Mouse (Mus musculus) hindbrain, embryonic 13.5 days (tissue): ENCODE measurements around the gene Gm28635. TPM values are rescaled to one million over a fixed set of nuclear protein-coding genes. Genes with fewer than 3 reads are reported as not detected.

ENCODE experiments used
- ATAC-seq: fragments of 200-750 bp; cut with Nextera tagmentation; 2 replicates; pipeline ENCODE4 v1.8.0; 2017; ENCODE audit warnings: moderate TSS enrichment; ENCODE audit not compliant: low FRiP score
- H3K27ac ChIP-seq: fragments of 300-500 bp; sonication (generic); 2 replicates; pipeline ENCODE4 v1.5.1; 2015; ENCODE audit warnings: inconsistent platforms, mild to moderate bottlenecking, moderate library complexity
- H3K27me3 ChIP-seq: fragments of 300-500 bp; sonication (generic); 2 replicates; pipeline ENCODE4 v1.6.1; 2015; ENCODE audit warnings: mild to moderate bottlenecking, inconsistent platforms
- H3K36me3 ChIP-seq: fragments of 300-500 bp; sonication (generic); 2 replicates; pipeline ENCODE4 v1.6.1; 2015; ENCODE audit warnings: mild to moderate bottlenecking, inconsistent platforms
- H3K4me1 ChIP-seq: fragments of 300-500 bp; sonication (generic); replicated peaks from 2 replicates; pipeline ENCODE4 v1.6.1; 2015; ENCODE audit warnings: inconsistent platforms
- H3K4me2 ChIP-seq: fragments of 300-500 bp; sonication (generic); 2 replicates; pipeline ENCODE4 v1.6.1; 2015; ENCODE audit warnings: inconsistent platforms, mild to moderate bottlenecking, moderate library complexity
- H3K4me3 ChIP-seq: fragments of 300-500 bp; sonication (generic); 2 replicates; pipeline ENCODE4 v1.5.1; 2015; ENCODE audit warnings: mild to moderate bottlenecking, inconsistent platforms
- H3K9ac ChIP-seq: fragments of 300-500 bp; sonication (generic); 2 replicates; pipeline ENCODE4 v1.6.1; 2015; ENCODE audit warnings: mild to moderate bottlenecking, inconsistent platforms
- H3K9me3 ChIP-seq: fragments of 300-500 bp; sonication (generic); 2 replicates; pipeline ENCODE4 v1.6.1; 2016; ENCODE audit warnings: inconsistent platforms
- WGBS: fragments of 180-500 bp; shearing (Covaris S2); methylation state at CpG from one replicate; pipeline ENCODE4 v1.1.7; 2015; 5-methylcytosine and 5-hydroxymethylcytosine counted together
- polyA plus RNA-seq: library from polyadenylated mRNA; unstranded; fragments of >200 nt; fragmentation: Nextera tagmentation; extraction: Ambion mirVana; gene quantifications from 2 replicates; pipeline ENCODE4 v1.2.1, GENCODE M21; 2015

Gm28635 gene
- polyA plus RNA-seq, 1 experiment from 2014 or later: not detected

DNA sequence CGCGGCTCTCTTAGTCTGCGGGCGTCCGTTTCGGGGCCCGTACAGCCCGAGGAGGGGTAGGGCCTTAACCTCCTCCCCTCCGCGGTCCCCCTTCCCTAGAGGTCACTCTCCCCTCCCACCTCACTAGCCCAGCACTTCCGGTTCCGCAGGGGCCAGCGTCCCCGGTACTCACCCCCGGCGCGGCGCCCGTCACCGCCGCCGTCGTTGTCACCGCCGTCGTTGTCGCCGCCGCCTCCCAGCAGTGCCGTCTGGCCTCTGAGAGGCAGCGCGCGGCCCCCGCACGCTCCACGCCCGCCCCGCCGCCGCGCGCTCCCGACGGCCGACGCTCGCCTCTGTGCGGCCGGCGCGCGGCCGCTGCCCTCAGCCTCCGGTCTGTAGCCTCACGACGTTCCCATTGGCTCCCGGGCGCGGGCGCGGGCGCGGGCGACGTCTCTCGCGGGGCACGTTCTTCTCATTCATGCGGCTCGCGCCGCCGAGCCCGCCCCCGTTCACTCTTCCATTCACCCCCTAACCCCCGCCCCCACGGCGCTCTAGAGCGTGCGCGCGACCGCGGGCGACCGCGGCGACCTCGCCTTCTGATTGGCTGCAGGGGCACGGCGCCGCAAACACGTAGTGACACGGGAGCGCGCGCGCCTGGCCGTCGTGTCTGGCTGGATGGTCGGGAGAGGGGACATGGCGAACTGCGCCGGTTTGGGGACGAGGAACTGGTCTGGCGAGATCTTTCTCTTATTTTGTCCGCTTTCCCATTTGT, 37.1 kb upstream of the Gm28635 start, which contains the start of gene Zdhhc5:
Gene Zdhhc5 (minus strand): TSS at position 370 of the 751 bp plus-strand sequence.
- Histone ChIP-seq H3K27me3 (no peaks in the 10 kb centered on the region), H3K9me3 (no peaks in the 10 kb centered on the region), H3K4me2 (peak within 1 kb of the TSS; percentile 79), H3K4me3 (peak within 1 kb of the TSS; percentile 95), H3K4me1 (peaks cover 27% of the 10 kb centered on the region), H3K36me3 (peaks cover 11% of the 10 kb centered on the region), H3K9ac (peak within 1 kb of the TSS; percentile 96), H3K27ac (peak within 1 kb of the TSS; percentile 93)
- ATAC-seq: peak; percentile 98
- under 1% methylated on average over 93 of the region's 107 CpGs for WGBS

GRCm38 (mm10) chr2:84714422-84714810, 36.6 kb upstream of the Gm28635 start:
- Histone ChIP-seq H3K4me3 (peak overlapping the region; percentile 95), H3K36me3 (peaks cover 15% of the 10 kb centered on the region), H3K4me2 (peak overlapping the region; percentile 74), H3K9ac (peak overlapping the region; percentile 96), H3K27me3 (no peaks in the 10 kb centered on the region), H3K9me3 (no peaks in the 10 kb centered on the region), H3K4me1 (peaks cover 31% of the 10 kb centered on the region), H3K27ac (peak overlapping the region; percentile 93)
- WGBS: under 1% methylated on average over 26 of the region's 26 CpGs
- ATAC-seq: no peak; the same call in 1 of the 2 replicates

DNA sequence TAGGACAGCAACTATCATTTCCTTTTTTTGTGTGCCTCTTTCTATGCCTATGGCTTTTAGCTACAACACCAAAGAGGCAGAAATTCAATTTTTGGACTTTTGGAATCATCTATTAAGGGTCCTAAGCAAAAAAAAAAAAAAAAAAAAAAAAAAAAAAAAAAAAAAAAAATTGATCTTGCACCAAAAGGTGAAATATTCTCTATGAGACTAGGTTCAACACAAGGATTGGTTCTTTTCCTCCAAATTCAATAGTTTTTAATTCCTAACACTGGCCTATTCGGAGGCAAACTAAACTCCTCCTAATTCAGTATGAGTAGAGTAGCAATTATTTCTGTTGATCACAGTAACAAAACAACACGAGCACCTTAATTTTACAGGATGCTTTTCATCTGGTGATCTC, 34.1 kb upstream of the Gm28635 start:
- H3K9me3 ChIP-seq: no peaks in the 10 kb centered on the region
- peaks cover 28% of the 10 kb centered on the region for H3K36me3 ChIP-seq
- no peak overlapping the region for H3K4me2 ChIP-seq
- H3K9ac ChIP-seq: no peak overlapping the region
- H3K4me1 ChIP-seq: peaks cover 52% of the 10 kb centered on the region
- H3K27ac ChIP-seq: no peak overlapping the region
- whole genome bisulfite sequencing: 96% methylated on average over 2 of the region's 2 CpGs
- ATAC-seq: no peak
- no peaks in the 10 kb centered on the region for H3K27me3 ChIP-seq
- no peak overlapping the region for H3K4me3 ChIP-seq

GRCm38 (mm10) chr2:84707523-84707922, 29.7 kb upstream of the Gm28635 start:
- no peak overlapping the region for H3K4me2 ChIP-seq
- no peak overlapping the region; the same call in 1 of the 2 replicates for H3K9ac ChIP-seq
- H3K27me3 ChIP-seq: no peaks in the 10 kb centered on the region
- 59% methylated on average over 1 of the region's 1 CpGs for WGBS
- H3K4me1 ChIP-seq: peaks cover 29% of the 10 kb centered on the region
- no peak overlapping the region for H3K4me3 ChIP-seq
- no peak overlapping the region for H3K27ac ChIP-seq
- H3K9me3 ChIP-seq: no peaks in the 10 kb centered on the region
- ATAC-seq: no peak
- peaks cover 51% of the 10 kb centered on the region for H3K36me3 ChIP-seq

DNA sequence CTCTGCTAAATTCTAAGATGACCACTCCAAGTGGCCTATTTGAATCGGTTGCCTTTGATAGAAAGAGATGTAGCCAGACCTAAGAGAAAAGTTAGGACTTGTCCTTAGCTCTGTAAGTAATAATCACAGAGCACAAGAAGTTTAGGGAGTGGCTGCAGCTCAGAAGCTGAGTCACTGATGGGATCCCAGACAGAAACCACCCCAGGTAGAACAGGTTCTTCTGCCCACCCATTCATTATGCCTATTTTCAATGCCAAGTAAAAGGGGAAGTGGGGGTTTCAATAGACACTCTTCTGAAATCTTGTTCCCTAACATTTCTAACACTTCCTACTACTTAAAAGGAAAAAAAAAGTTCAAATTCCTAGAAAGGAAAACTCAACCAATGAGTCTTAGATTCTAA, 27.5 kb upstream of the Gm28635 start:
- no peak overlapping the region for H3K4me2 ChIP-seq
- WGBS: 94% methylated on average over 1 of the region's 1 CpGs
- peaks cover 24% of the 10 kb centered on the region for H3K4me1 ChIP-seq
- no peak for ATAC-seq
- H3K27ac ChIP-seq: no peak overlapping the region
- no peak overlapping the region for H3K4me3 ChIP-seq
- H3K9ac ChIP-seq: no peak overlapping the region
- H3K36me3 ChIP-seq: peaks cover 50% of the 10 kb centered on the region
- no peaks in the 10 kb centered on the region for H3K9me3 ChIP-seq
- no peaks in the 10 kb centered on the region for H3K27me3 ChIP-seq

GRCm38 (mm10) chr2:84704329-84704728, 26.5 kb upstream of the Gm28635 start:
- Histone ChIP-seq H3K36me3 (peaks cover 44% of the 10 kb centered on the region), H3K9me3 (no peaks in the 10 kb centered on the region), H3K4me1 (peaks cover 20% of the 10 kb centered on the region), H3K27ac (no peak overlapping the region), H3K27me3 (no peaks in the 10 kb centered on the region), H3K4me3 (no peak overlapping the region), H3K4me2 (no peak overlapping the region), H3K9ac (no peak overlapping the region)
- ATAC-seq: no peak
- 92% methylated on average over 5 of the region's 5 CpGs for WGBS

DNA sequence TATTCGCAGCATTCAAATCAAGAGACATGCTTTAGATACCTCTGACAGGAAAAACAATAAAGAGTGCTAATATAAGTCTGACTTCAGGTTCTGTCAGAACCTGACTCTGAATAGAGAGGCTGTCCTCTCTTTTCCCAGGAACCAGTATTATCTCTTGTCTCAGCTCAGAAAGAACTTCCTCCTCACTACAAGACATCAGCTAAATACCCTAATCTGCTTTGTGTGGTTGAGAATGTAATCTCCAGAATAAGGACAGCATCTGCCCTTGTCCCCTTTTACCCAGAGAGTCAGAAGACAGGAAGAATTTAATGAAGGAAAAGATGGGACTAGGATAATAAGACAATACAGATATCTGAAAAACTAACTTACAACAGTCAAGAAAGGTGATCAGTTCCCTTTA, 25.7 kb upstream of the Gm28635 start:
- Histone ChIP-seq H3K27ac (no peak overlapping the region), H3K4me2 (no peak overlapping the region), H3K4me1 (peaks cover 11% of the 10 kb centered on the region), H3K9ac (no peak overlapping the region), H3K36me3 (peaks cover 37% of the 10 kb centered on the region), H3K9me3 (no peaks in the 10 kb centered on the region), H3K27me3 (no peaks in the 10 kb centered on the region), H3K4me3 (no peak overlapping the region)
- WGBS: 97% methylated on average over 1 of the region's 1 CpGs
- no peak for ATAC-seq

DNA sequence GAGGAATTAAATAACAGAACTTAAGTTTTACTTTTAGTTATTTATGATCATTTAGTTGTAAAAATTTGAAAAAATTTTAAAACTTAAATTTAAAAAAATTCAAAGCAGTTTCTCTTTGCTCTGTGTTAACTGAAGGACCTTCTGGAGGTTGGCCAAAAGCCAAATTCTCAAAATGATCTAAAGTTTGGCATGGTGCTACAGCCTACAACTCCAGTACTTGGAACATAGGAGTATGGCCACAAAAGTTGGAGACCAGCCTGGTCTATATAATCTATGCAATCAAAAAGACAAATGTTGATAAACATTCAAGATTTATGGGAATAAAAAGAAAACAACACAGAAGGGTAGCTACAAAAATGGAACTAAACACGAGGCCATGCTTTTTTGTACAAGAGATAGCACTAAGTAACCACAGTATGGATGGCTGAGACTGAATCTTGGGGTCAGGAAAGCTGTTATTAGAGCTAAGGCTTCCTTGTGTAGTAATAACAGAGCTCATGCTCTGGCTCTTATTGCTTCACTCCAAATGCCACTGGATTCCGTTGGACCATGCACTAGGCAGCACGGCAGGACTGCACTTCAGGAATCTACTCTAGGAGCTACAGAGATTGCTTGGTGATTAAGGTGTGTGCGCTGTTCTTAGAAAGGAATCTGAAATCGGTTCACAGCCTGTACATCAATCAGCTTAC, 17.3 kb upstream of the Gm28635 start:
- H3K27ac ChIP-seq: no peak overlapping the region
- no peak overlapping the region for H3K4me3 ChIP-seq
- no peak for ATAC-seq
- H3K9ac ChIP-seq: no peak overlapping the region
- no peak overlapping the region for H3K4me2 ChIP-seq
- WGBS: 95% methylated on average over 5 of the region's 5 CpGs
- peaks cover 56% of the 10 kb centered on the region for H3K36me3 ChIP-seq
- H3K9me3 ChIP-seq: no peaks in the 10 kb centered on the region
- no peaks in the 10 kb centered on the region for H3K4me1 ChIP-seq
- H3K27me3 ChIP-seq: no peaks in the 10 kb centered on the region

- Histone ChIP-seq H3K36me3 (peaks cover 89% of the 10 kb centered on the region), H3K27me3 (no peaks in the 10 kb centered on the region), H3K9ac (no peak overlapping the region), H3K4me3 (no peak overlapping the region), H3K27ac (no peak overlapping the region), H3K4me1 (no peaks in the 10 kb centered on the region), H3K4me2 (no peak overlapping the region), H3K9me3 (no peaks in the 10 kb centered on the region)
- 93% methylated on average over 12 of the region's 12 CpGs for WGBS
- 0 out of 2 replicates have a peak, but pooled peaks have one; percentile 25 for ATAC-seq
Observed at GRCm38 (mm10) chr2:84690050-84690449, 12.2 kb upstream of the Gm28635 start.

GRCm38 (mm10) chr2:84688080-84688844, 10.4 kb upstream of the Gm28635 start:
- Histone ChIP-seq H3K27ac (no peak overlapping the region), H3K4me1 (no peaks in the 10 kb centered on the region), H3K4me2 (no peak overlapping the region), H3K36me3 (peaks cover 83% of the 10 kb centered on the region), H3K4me3 (no peak overlapping the region), H3K9me3 (no peaks in the 10 kb centered on the region), H3K9ac (no peak overlapping the region), H3K27me3 (no peaks in the 10 kb centered on the region)
- 79% methylated on average over 2 of the region's 2 CpGs for WGBS
- no peak; the same call in 1 of the 2 replicates for ATAC-seq

DNA sequence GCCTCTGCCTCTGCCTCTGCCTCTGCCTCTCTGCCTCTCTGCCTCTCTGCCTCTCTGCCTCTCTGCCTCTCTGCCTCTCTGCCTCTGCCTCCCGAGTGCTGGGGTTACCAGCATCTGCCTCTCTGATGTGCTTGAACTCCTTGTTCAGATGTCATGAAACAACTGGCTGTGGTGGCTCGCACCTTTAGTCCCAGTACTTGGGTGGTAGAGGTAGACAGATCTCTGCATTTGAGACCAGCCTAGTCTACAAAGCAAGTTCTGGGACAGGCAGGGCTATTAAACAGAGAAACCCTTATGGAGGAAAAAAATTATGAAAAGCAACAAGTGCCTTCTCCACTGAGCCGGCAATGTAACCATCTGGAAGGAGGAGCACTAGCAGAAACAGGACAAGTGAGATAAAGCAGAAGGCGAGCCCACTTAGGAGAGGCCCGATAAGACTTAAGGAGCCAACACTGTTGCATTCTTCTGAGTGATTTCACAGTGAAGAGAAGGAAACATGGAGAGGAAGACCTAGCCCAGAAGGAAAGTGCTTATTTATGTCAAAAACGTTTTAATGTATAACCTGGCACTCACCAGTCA, 4.9 kb upstream of the Gm28635 start:
- ATAC-seq: no peak
- Histone ChIP-seq H3K27me3 (no peaks in the 10 kb centered on the region), H3K9me3 (no peaks in the 10 kb centered on the region), H3K36me3 (peaks cover 38% of the 10 kb centered on the region), H3K27ac (no peak overlapping the region), H3K4me1 (peaks cover 11% of the 10 kb centered on the region), H3K9ac (no peak overlapping the region), H3K4me3 (no peak overlapping the region), H3K4me2 (no peak overlapping the region)
- WGBS: 87% methylated on average over 6 of the region's 6 CpGs

GRCm38 (mm10) chr2:84679016-84679415, 1.2 kb upstream of the Gm28635 start, which contains the start of gene Tmx2:
TSS of gene Tmx2 (minus strand) at chr2:84679140.
- ATAC-seq: no peak
- Histone ChIP-seq H3K4me3 (peak within 1 kb of the TSS; percentile 97), H3K36me3 (peaks cover 30% of the 10 kb centered on the region), H3K9ac (peak within 1 kb of the TSS; percentile 89), H3K4me2 (peak within 1 kb of the TSS; percentile 82), H3K27ac (peak within 1 kb of the TSS; percentile 89), H3K27me3 (no peaks in the 10 kb centered on the region), H3K4me1 (peaks cover 29% of the 10 kb centered on the region), H3K9me3 (no peaks in the 10 kb centered on the region)
- 24% methylated on average over 8 of the region's 8 CpGs for WGBS
